Mouse (Mus musculus) E14TG2a.4 (cell line): ENCODE measurements at regions not wholly inside any gene's neighbourhood (a gene's known extent, or its start where the extent isn't known, plus 50 kb on each side); places are given as distances from the start of the nearest gene placed in this dataset.

Source experiments
- CTCF ChIP-seq: conservative IDR thresholded peaks from 2 replicates; pipeline ENCODE4 v1.5.1; 2014; ENCODE audit warnings: low read length
- NANOG ChIP-seq: IDR thresholded peaks from 2 replicates; pipeline ENCODE4 v1.6.1; 2014; ENCODE audit warnings: borderline replicate concordance, low read length, mixed read lengths

DNA sequence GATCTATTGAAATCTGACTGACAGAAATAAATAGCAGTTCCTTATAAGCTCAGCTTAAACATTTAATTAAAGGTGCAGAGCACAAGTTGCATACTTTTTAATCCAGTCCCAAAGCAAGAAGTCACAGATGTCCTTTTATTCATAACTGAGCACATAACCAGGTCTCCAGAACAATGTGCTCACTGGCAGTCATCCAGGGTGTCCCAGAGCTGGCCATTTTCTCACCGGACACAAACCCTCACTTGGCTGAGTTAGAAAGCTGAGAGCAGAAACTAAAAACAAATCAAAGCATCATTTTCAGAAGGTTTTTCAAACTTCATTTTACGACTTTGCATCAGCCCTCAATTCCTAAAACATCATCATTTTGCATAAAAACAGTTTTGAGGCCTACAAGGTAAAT, 75.9 kb downstream of the Zfp330 start:
- TF ChIP-seq CTCF (no peak), NANOG (no peak)
